Mouse (Mus musculus): ENCODE measurements around the gene Gm21915. TPM values are rescaled to one million over a fixed set of nuclear protein-coding genes. Genes with fewer than 3 reads are reported as not detected.
A peak's percentile ranks its signal among the peaks of the same experiment; 100 is the strongest.

Gm21915 gene
- polyA plus RNA-seq, 1 experiment from 2014 or later: not detected

DNA sequence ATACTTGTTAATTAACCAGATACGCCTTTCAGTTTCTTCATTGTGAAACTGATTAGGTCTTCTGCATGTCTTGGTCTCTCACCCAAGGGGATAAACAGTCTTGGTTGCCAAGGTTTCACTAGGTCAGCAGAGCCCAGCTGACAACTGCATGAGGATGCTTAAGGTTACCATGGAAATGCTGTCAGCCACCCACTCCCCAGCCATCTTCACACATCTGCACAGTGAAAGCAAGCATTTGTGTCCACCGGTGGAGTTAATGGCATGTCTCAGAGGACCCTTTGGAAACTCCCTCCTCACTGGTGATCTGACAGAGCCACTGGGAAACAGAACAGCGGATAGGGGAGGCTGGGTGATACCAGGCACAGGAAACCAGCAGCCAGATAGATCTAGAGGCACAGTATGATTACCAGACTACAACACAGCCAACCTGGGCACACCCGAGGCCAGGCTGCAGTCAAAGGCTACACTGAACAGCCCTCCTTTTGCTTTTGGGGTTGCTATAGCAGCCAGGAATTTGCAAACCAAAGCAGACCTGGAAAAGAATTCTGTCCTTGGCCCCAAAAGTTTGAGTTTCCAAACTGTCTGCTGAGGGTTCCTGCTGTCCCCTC is 1.0 kb downstream of the Gm21915 start:
- no peak for ATAC-seq (ENCODE audit: insufficient read depth)
- WGBS: 34% methylated on average over 4 of the region's 4 CpGs

DNA sequence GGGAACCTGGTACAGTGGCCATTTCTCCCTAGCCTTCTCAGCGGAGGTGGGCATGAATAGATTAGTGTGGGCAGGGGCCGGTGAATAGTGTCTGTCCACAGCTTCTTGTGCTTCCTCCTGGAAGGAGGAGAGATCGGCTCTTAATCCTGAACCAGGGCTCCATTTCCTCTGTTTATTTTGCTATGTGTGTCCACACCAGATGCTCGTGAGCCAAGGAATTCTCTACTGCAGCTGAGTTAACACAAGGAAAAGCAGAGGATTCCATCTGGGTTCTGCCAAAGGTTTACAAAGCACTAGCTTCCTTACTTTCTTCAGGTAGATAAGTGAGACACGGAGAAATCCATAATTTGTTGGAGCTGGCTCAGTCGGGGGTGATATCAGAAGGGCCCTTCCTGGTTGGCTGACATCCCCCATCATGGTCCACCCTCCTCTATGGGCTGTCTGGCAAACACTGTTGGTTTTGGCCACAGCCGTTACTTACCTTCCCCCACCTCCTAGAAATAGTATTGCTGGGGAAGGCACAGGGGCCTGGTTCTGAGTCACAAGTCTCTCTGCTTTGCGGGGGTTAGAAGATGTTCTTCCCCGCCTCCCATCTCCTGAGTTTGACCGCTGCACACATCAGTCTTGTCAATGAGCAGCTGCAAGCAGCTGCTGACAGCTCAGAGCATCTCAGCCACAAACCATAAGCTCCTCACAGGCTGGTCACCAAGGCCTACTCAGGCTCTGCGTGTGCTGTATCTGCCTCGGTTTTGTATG is 5.0 kb downstream of the Gm21915 start:
- H3K4me1 ChIP-seq (ENCODE audit: insufficient read depth): peaks cover 17% of the 10 kb centered on the region
- H3K27ac ChIP-seq (ENCODE audit: low read depth): peak overlapping the region; percentile 72
- H3K9ac ChIP-seq: no peak overlapping the region
- no peaks in the 10 kb centered on the region for H3K36me3 ChIP-seq (ENCODE audit: insufficient read depth)
- no peak for TF ChIP-seq CTCF (IDR thresholded peaks at IDR 0.05; ENCODE audit: low read depth)
- ATAC-seq (ENCODE audit: insufficient read depth) (peak; percentile 80; the same call in 1 of the 2 replicates), DNase-seq (peak; percentile 80)
- H3K4me3 ChIP-seq (ENCODE audit: low read depth, low read length): no peak overlapping the region
- no peaks in the 10 kb centered on the region for H3K27me3 ChIP-seq (ENCODE audit: insufficient read depth, low read length)
- WGBS: 30% methylated on average over 12 of the region's 12 CpGs
- no peaks in the 10 kb centered on the region for H3K9me3 ChIP-seq (ENCODE audit: low read depth, low read length)
- H3K4me2 ChIP-seq: peak overlapping the region; percentile 12; the same call in 1 of the 2 replicates

More for the DNA sequence above, 1.0 kb downstream of the Gm21915 start:
- Histone ChIP-seq H3K27me3 (ENCODE audit: insufficient read depth, low read length) (no peaks in the 10 kb centered on the region), H3K36me3 (ENCODE audit: insufficient read depth) (no peaks in the 10 kb centered on the region), H3K4me3 (ENCODE audit: low read depth, low read length) (no peak overlapping the region), H3K9ac (no peak overlapping the region), H3K4me2 (no peak overlapping the region), H3K27ac (ENCODE audit: low read depth) (no peak overlapping the region), H3K4me1 (ENCODE audit: insufficient read depth) (peaks cover 17% of the 10 kb centered on the region), H3K9me3 (ENCODE audit: low read depth, low read length) (no peaks in the 10 kb centered on the region)
- no peak for DNase-seq
- TF ChIP-seq CTCF (IDR thresholded peaks at IDR 0.05; ENCODE audit: low read depth): no peak

DNA sequence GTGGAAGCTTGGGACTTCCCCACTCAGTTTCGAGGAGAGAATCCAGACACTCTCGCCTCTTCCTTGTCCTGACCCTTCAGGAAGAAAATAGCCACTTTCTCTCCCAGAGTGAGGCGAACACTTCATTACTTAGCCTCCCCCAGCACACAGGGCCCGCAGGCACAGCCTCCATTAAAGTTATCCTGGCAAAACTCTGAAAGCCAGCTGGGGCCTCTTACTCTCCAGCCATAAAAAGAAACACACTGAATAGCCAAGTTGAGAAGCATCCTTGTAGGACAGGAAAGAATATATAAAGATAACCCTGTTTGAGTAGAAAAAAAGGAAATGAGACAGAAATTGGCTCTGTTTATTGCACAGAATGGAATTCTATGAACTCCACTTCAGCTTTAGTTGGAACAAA is 8.2 kb downstream of the Gm21915 start:
- H3K27me3 ChIP-seq (ENCODE audit: insufficient read depth, low read length): no peaks in the 10 kb centered on the region
- no peak overlapping the region for H3K4me3 ChIP-seq (ENCODE audit: low read depth, low read length)
- H3K4me2 ChIP-seq: no peak overlapping the region
- H3K36me3 ChIP-seq (ENCODE audit: insufficient read depth): no peaks in the 10 kb centered on the region
- no peak overlapping the region for H3K27ac ChIP-seq (ENCODE audit: low read depth)
- WGBS: 55% methylated on average over 4 of the region's 4 CpGs
- ATAC-seq (ENCODE audit: insufficient read depth) (no peak), DNase-seq (peak; percentile 34)
- TF ChIP-seq CTCF (IDR thresholded peaks at IDR 0.05; ENCODE audit: low read depth): no peak
- H3K9ac ChIP-seq: no peak overlapping the region
- H3K4me1 ChIP-seq (ENCODE audit: insufficient read depth): peaks cover 14% of the 10 kb centered on the region
- H3K9me3 ChIP-seq (ENCODE audit: low read depth, low read length): no peaks in the 10 kb centered on the region

DNA sequence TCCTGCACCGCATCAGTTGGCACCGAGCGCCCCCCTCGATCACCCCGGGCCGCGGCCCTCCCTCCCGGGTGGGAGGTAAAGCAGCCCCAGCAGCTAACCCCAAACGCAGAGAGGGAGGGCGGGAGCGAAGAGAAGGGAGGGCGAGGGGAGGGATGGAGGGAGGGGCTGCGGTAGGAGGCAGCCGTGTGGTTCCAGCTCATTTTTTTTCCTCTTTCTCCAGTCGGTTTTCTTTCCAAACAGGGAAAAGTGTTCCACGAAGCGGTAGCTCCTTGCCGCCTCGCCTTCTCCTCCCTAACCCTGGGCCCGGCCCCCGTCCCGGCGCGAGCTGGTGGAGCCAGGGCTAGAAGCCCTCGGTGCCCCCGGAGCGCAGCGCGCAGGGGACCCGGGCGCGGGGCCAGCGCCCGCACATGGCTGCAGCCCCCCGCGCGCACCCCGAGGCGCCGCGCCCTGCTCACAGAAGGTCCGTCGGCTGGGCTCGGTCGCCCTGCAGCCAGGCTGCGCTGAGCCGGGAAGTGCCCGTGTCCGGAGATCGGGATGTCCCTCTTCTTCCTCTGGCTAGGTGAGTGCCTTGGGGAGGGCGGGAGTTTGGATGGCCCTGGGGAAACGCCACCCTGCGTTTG is 15.5 kb downstream of the Gm21915 start, which contains the start of gene Clmp:
TSS of gene Clmp (plus strand) at position 162 of the 620 bp plus-strand sequence.
- Histone ChIP-seq H3K9me3 (ENCODE audit: low read depth, low read length) (no peaks in the 10 kb centered on the region), H3K27ac (ENCODE audit: low read depth) (peak within 1 kb of the TSS; percentile 93), H3K4me2 (peak within 1 kb of the TSS; percentile 88), H3K4me3 (ENCODE audit: low read depth, low read length) (peak within 1 kb of the TSS; percentile 71), H3K36me3 (ENCODE audit: insufficient read depth) (no peaks in the 10 kb centered on the region), H3K9ac (peak within 1 kb of the TSS; percentile 83), H3K4me1 (ENCODE audit: insufficient read depth) (no peaks in the 10 kb centered on the region), H3K27me3 (ENCODE audit: insufficient read depth, low read length) (peaks cover 4% of the 10 kb centered on the region; the same call in 1 of the 2 replicates)
- no peak for TF ChIP-seq CTCF (IDR thresholded peaks at IDR 0.05; ENCODE audit: low read depth)
- ATAC-seq (ENCODE audit: insufficient read depth) (peak; percentile 72), DNase-seq (peak; percentile 70)
- whole genome bisulfite sequencing: under 1% methylated on average over 52 of the region's 53 CpGs

DNA sequence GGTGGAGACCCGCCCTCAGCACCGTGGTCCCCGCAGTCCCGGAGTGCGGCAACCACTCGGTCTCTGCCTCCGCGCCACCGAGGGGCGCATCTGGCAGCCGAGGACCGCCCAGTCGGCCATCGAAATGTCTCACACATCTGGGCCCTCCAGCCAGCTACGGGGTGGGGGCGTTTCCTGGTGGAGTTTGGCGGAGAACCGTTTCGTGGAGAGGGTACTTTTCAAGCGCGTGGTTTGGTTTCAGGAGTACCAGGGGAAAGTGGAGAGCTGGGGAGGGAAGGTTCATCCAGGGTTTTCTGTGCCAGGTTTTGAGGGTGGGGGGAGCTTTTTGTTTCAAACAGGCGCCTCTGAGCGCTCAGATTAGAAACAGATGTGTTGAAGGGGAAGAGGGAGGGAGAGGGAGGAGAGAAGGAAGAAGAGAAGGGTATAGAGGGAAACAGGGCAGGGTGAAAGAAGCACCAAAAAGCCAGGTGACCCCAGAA is 16.0 kb downstream of the Gm21915 start:
- peak overlapping the region; percentile 88 for H3K4me2 ChIP-seq
- H3K27me3 ChIP-seq (ENCODE audit: insufficient read depth, low read length): peaks cover 4% of the 10 kb centered on the region; the same call in 1 of the 2 replicates
- peak overlapping the region; percentile 71 for H3K4me3 ChIP-seq (ENCODE audit: low read depth, low read length)
- peak overlapping the region; percentile 83 for H3K9ac ChIP-seq
- ATAC-seq (ENCODE audit: insufficient read depth): peak; percentile 78
- peak; percentile 69 for DNase-seq
- H3K36me3 ChIP-seq (ENCODE audit: insufficient read depth): no peaks in the 10 kb centered on the region
- peak overlapping the region; percentile 93 for H3K27ac ChIP-seq (ENCODE audit: low read depth)
- no peaks in the 10 kb centered on the region for H3K9me3 ChIP-seq (ENCODE audit: low read depth, low read length)
- under 1% methylated on average over 23 of the region's 23 CpGs for WGBS
- no peak for TF ChIP-seq CTCF (IDR thresholded peaks at IDR 0.05; ENCODE audit: low read depth)
- H3K4me1 ChIP-seq (ENCODE audit: insufficient read depth): no peaks in the 10 kb centered on the region

DNA sequence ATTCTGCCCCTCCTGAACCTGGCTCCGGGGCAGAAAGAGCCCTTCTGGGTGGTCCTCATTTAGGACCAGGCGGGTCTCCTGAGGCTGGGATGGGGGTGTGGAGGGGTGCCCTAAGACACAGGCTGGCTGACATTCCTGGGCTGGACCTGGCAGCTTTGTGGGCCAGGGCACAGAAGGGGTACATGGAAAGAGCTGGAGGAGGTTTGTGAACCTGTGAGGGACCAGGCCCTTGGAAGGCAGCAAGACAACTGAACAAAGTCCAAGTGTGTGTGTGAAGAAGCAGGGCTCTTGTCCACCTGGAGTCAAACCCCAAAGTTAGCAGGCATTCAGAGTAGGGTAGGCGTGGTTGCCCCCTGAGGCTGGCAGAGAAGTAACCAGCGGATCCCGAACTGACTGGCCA is 16.6 kb downstream of the Gm21915 start:
- peak; percentile 25; the same call in 1 of the 2 replicates for ATAC-seq (ENCODE audit: insufficient read depth)
- no peaks in the 10 kb centered on the region; the same call in 1 of the 2 replicates for H3K4me1 ChIP-seq (ENCODE audit: insufficient read depth)

More for the DNA sequence above, 16.6 kb downstream of the Gm21915 start:
- peak overlapping the region; percentile 93; the same call in 1 of the 2 replicates for H3K27ac ChIP-seq (ENCODE audit: low read depth)
- H3K4me2 ChIP-seq: peak overlapping the region; percentile 88
- DNase-seq: no peak
- peak overlapping the region; percentile 71 for H3K4me3 ChIP-seq (ENCODE audit: low read depth, low read length)
- H3K9me3 ChIP-seq (ENCODE audit: low read depth, low read length): no peaks in the 10 kb centered on the region
- 41% methylated on average over 5 of the region's 5 CpGs for WGBS
- H3K9ac ChIP-seq: peak overlapping the region; percentile 83
- no peaks in the 10 kb centered on the region for H3K36me3 ChIP-seq (ENCODE audit: insufficient read depth)
- TF ChIP-seq CTCF (IDR thresholded peaks at IDR 0.05; ENCODE audit: low read depth): no peak
- H3K27me3 ChIP-seq (ENCODE audit: insufficient read depth, low read length): peaks cover 4% of the 10 kb centered on the region; the same call in 1 of the 2 replicates
